Mouse (Mus musculus): Measurements from ENCODE around the gene Slc5a2.

DNA sequence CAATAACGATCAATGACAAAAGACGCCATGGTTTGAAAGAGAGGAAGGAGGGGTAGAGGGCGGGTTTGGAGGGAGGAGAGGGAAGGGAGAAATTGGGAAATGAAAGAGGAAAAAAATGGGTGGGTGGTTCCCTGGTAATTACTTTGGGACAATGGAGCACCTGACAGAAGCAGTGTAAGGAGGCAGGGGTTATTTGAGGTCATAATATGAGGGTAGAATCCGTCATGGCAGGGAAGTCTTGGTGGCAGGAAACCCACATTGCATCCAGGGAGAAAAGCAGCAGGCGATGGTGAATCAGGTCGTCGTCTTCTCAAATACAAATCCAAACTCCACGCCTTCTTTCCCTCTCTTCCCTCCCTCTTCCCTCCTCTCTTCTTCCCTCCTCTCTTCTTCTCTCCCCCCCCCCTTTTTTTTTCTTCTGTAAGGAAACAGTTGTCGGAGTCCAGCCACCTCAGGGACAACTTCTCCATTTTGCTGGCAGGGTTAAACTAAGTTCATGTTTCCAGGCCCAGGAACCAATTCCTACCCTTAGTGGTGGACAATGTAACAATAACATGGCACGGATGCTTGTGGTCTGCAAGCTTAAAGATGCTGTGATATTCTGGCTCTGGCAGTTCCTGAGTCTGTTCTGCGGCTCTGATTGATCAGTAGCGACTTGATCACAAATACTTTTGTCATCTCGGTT, 47.1 kb downstream of the Slc5a2 start:
- no peak for TF ChIP-seq POLR2A (IDR thresholded peaks at IDR 0.05; ENCODE audit: insufficient read length, low read depth)
- no peak for TF ChIP-seq USF1 (IDR thresholded peaks at IDR 0.05; ENCODE audit: low read depth)
- TF ChIP-seq MAX (IDR thresholded peaks at IDR 0.05; ENCODE audit: low read depth): no peak

All from myocyte (in vitro differentiated cells).